Mouse (Mus musculus) CH12.LX (cell line): ENCODE measurements at regions not wholly inside any gene's neighbourhood (a gene's known extent, or its start where the extent isn't known, plus 50 kb on each side); places are given as distances from the start of the nearest gene placed in this dataset.

Source experiments
- CTCF ChIP-seq, 2 experiments: IDR thresholded peaks in 1 of 2; conservative IDR thresholded peaks in 1 of 2; 2 replicates each; pipeline ENCODE4 v1.5.1; 2011 to 2012; ENCODE audit warnings: low read depth in 2 of 2, low read length in 2 of 2, improper control_type of control experiment in 1 of 2, inconsistent platforms in 1 of 2, mild to moderate bottlenecking in 1 of 2, moderate library complexity in 1 of 2
- KAT2A ChIP-seq: IDR thresholded peaks from 2 replicates; pipeline ENCODE4 v1.6.1; 2012; ENCODE audit warnings: low read length, improper control_type of control experiment, inconsistent platforms; ENCODE audit not compliant: insufficient replicate concordance
- MAFK ChIP-seq: IDR thresholded peaks from 2 replicates; pipeline ENCODE4 v1.6.1; 2011; ENCODE audit warnings: low read length, improper control_type of control experiment; ENCODE audit not compliant: insufficient replicate concordance
- MAX ChIP-seq: IDR thresholded peaks from 2 replicates; pipeline ENCODE4 v1.6.1; 2011; ENCODE audit warnings: low read length, improper control_type of control experiment
- MAZ ChIP-seq: IDR thresholded peaks from 2 replicates; pipeline ENCODE4 v1.6.1; 2012; ENCODE audit warnings: low read depth, mild to moderate bottlenecking, inconsistent platforms, low read length, improper control_type of control experiment, moderate library complexity
- MYC ChIP-seq: IDR thresholded peaks from 2 replicates; pipeline ENCODE4 v1.6.1; 2011; ENCODE audit warnings: low read depth, mild to moderate bottlenecking, improper control_type of control experiment, low read length
- PAX5 ChIP-seq: IDR thresholded peaks from 2 replicates; pipeline ENCODE4 v1.6.1; 2012; ENCODE audit warnings: low read length, inconsistent platforms, mixed read lengths
- POLR2A ChIP-seq: IDR thresholded peaks from 2 replicates; pipeline ENCODE4 v1.6.1; 2011; ENCODE audit warnings: low read depth, mild to moderate bottlenecking, improper control_type of control experiment, low read length
- POLR2AphosphoS2 ChIP-seq: IDR thresholded peaks from 2 replicates; pipeline ENCODE4 v1.6.1; 2011; ENCODE audit warnings: low read depth, low read length, improper control_type of control experiment
- RCOR1 ChIP-seq: conservative IDR thresholded peaks from 2 replicates; pipeline ENCODE4 v1.6.1; 2012; ENCODE audit warnings: low read depth, mild to moderate bottlenecking, inconsistent platforms, low read length, improper control_type of control experiment
- TBP ChIP-seq: conservative IDR thresholded peaks from 2 replicates; pipeline ENCODE4 v1.6.1; 2011; ENCODE audit warnings: low read depth, low read length, improper control_type of control experiment
- ZKSCAN1 ChIP-seq: IDR thresholded peaks from 2 replicates; pipeline ENCODE4 v1.6.1; 2012; ENCODE audit warnings: low read depth, inconsistent platforms, low read length, improper control_type of control experiment, borderline replicate concordance
- ZMIZ1 ChIP-seq: IDR thresholded peaks from 2 replicates; pipeline ENCODE4 v1.6.1; 2012; ENCODE audit warnings: low read depth, mild to moderate bottlenecking, inconsistent platforms, low read length, improper control_type of control experiment

DNA sequence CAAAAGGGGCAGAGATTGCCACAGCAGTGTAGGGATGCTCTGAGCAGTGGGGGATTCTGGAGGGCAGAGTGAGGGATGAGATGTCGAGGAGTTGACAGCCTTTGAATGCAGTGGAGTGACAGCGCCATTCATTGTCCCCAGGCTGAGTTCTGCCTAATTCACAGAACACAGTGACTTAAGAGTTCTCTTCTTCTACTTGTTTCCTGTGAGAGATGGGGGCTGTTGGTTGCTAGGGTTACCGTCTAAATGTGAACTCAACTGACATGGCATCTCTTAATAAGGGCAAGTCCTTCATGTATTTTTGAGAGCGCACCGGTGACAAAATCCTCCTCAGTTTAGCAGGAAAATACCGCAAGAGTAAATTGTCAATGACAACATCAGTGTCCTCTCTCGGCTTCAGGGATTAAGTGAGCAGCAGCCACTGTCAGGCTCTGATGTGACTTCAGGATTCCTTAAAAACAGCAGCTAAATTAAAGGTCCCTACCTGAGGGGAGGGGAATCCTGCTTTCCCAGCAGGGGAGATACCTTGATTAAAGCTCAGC, 351.4 kb downstream of the Phf14 start:
- no peak for TF ChIP-seq MYC
- no peak for TF ChIP-seq MAX
- no peak for TF ChIP-seq ZMIZ1
- no peak for TF ChIP-seq POLR2AphosphoS2
- TF ChIP-seq MAZ = no peak
- TF ChIP-seq RCOR1 = no peak
- TF ChIP-seq KAT2A = no peak
- TF ChIP-seq MAFK = no peak
- no peak for TF ChIP-seq TBP
- no peak for TF ChIP-seq POLR2A
- TF ChIP-seq ZKSCAN1 = no peak
- no peak for TF ChIP-seq CTCF (conservative IDR thresholded peaks at IDR 0.05 in 1 of 2, IDR thresholded peaks at IDR 0.05 in 1 of 2; ENCODE audit: low read depth in 2 of 2, low read length in 2 of 2)
- TF ChIP-seq PAX5 = no peak
